Mouse (Mus musculus) heart, embryonic 10.5 days (tissue): Measurements from ENCODE around the gene Tjap1. TPM values are rescaled to one million over a fixed set of nuclear protein-coding genes. Genes with fewer than 3 reads are reported as not detected.

Experiments used
- DNase-seq: peaks from one replicate; pipeline ENCODE4 v3.0.0-alpha.2; 2017; ENCODE audit warnings: low spot score
- H3K27ac ChIP-seq: fragments of 300-500 bp; sonication (generic); 2 replicates; pipeline ENCODE4 v1.5.1; 2016; ENCODE audit warnings: mild to moderate bottlenecking
- H3K27me3 ChIP-seq: fragments of 300-500 bp; sonication (generic); 2 replicates; pipeline ENCODE4 v1.6.1; 2016; ENCODE audit warnings: mild to moderate bottlenecking; ENCODE audit not compliant: poor library complexity, insufficient read depth, severe bottlenecking
- H3K36me3 ChIP-seq: fragments of 300-500 bp; sonication (generic); 2 replicates; pipeline ENCODE4 v1.6.1; 2016; ENCODE audit warnings: mild to moderate bottlenecking, moderate library complexity
- H3K4me1 ChIP-seq: fragments of 300-500 bp; sonication (generic); 2 replicates; pipeline ENCODE4 v1.6.1; 2016; ENCODE audit warnings: mild to moderate bottlenecking
- H3K4me3 ChIP-seq: fragments of 300-500 bp; sonication (generic); 2 replicates; pipeline ENCODE4 v1.5.1; 2016; ENCODE audit warnings: mild to moderate bottlenecking, moderate library complexity
- H3K9me3 ChIP-seq: fragments of 300-500 bp; sonication (generic); 2 replicates; pipeline ENCODE4 v1.6.1; 2016; ENCODE audit warnings: mild to moderate bottlenecking, moderate library complexity
- WGBS: fragments of 180-500 bp; shearing (Covaris S2); methylation state at CpG from one replicate; pipeline ENCODE4 v1.1.7; 2016; 5-methylcytosine and 5-hydroxymethylcytosine counted together
- polyA plus RNA-seq: library from polyadenylated mRNA; unstranded; fragments of >200 nt; fragmentation: Nextera tagmentation; extraction: Ambion mirVana; gene quantifications from 2 replicates; pipeline ENCODE4 v1.2.1, GENCODE M21; 2016

Gene Tjap1
- polyA plus RNA-seq, 1 experiment from 2014 or later, result 55.8 TPM

GRCm38 (mm10) chr17:46301892-46302291 is 19.1 kb upstream of the Tjap1 start:
- 75% methylated on average over 12 of the region's 12 CpGs for WGBS
- no peaks in the 10 kb centered on the region for H3K9me3 ChIP-seq
- H3K4me3 ChIP-seq, result no peak overlapping the region
- peaks cover 76% of the 10 kb centered on the region for H3K27me3 ChIP-seq
- no peak for DNase-seq
- peaks cover 10% of the 10 kb centered on the region; the same call in 1 of the 2 replicates for H3K36me3 ChIP-seq
- peaks cover 36% of the 10 kb centered on the region for H3K4me1 ChIP-seq
- no peak overlapping the region for H3K27ac ChIP-seq

GRCm38 (mm10) chr17:46298220-46298913 is 15.5 kb upstream of the Tjap1 start:
- Histone ChIP-seq H3K9me3 (no peaks in the 10 kb centered on the region), H3K4me3 (peak overlapping the region; percentile 75), H3K4me1 (peaks cover 24% of the 10 kb centered on the region), H3K36me3 (0 out of 2 replicates have a peak, but pooled peaks cover 2% of the 10 kb centered on the region), H3K27me3 (peaks cover 96% of the 10 kb centered on the region), H3K27ac (peak overlapping the region; percentile 42)
- WGBS, result under 1% methylated on average over 48 of the region's 48 CpGs
- peak; percentile 92 for DNase-seq

DNA sequence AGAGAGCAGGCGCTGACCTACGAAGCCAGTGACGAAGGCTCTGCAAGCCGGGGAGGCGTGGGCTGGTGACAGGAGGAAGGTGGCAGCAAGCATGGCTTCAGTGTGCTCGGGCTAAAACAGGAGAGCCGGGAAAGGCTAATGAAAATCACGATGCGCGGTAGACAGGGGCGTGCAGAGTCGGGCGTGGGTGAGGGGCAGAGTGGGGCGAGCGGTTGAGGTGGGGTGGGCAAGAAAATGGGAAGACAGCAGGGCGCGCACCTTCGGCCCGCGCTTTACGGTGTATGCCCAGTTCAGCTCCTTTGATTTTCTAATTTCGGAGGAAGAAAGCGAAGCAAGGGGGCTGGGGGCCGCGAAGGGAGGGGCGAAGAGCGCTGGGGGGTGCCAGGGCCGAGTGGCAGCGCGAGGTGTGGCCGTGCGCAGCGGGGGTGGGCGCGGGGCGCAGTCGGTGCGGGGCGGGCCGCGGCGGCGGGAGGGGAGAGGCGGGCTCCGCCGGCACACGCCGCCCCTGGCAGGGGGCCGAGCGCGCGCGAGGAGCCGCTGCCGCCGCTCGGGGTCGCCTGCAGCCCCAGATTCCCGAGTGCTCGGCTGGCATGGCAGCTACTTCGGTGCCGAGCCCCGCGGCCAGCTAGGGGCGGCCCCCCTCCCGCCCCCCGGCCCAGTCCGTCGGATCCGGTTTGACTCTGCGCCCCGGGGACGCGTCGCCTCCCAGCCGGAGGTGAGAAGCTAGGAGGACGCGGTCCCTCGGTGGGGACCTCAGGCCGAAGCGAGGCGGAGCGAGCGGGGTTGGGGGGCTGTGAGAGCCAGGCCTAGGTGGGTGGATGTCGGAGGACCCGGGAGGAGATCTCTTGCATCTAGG is 14.8 kb upstream of the Tjap1 start, which contains the start of gene Dlk2:
TSS of gene Dlk2 (plus strand) at position 58 of the 856 bp plus-strand sequence.
- H3K9me3 ChIP-seq, result no peaks in the 10 kb centered on the region
- peaks cover 95% of the 10 kb centered on the region for H3K27me3 ChIP-seq
- peaks cover 24% of the 10 kb centered on the region for H3K4me1 ChIP-seq
- no peak for DNase-seq
- under 1% methylated on average over 70 of the region's 86 CpGs for WGBS
- no peaks in the 10 kb centered on the region for H3K36me3 ChIP-seq
- H3K4me3 ChIP-seq, result peak within 1 kb of the TSS; percentile 75
- H3K27ac ChIP-seq, result peak within 1 kb of the TSS; percentile 42

DNA sequence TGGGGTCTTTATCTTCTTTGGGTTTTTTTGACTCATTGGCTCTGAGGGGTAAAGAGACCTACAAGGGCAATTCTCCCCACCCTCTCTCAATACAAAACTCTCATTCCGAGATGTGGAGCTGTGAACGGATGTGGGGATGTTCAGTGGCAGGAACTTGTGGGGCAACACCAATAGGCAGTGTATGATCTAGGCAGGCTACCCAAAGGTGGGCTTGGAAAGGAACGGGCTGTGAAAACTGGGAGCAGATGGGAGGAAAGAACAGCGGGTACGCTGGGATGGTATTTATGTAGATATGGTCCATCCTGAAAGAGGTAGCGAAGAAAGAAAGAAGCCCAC is 14.2 kb upstream of the Tjap1 start:
- Histone ChIP-seq H3K36me3 (no peaks in the 10 kb centered on the region), H3K4me3 (peak overlapping the region; percentile 75), H3K9me3 (no peaks in the 10 kb centered on the region), H3K4me1 (peaks cover 24% of the 10 kb centered on the region), H3K27me3 (peaks cover 89% of the 10 kb centered on the region), H3K27ac (no peak overlapping the region)
- DNase-seq, result no peak
- 13% methylated on average over 6 of the region's 6 CpGs for WGBS

GRCm38 (mm10) chr17:46296601-46297000 is 13.8 kb upstream of the Tjap1 start:
- H3K36me3 ChIP-seq, result no peaks in the 10 kb centered on the region
- peaks cover 85% of the 10 kb centered on the region for H3K27me3 ChIP-seq
- 42% methylated on average over 6 of the region's 6 CpGs for WGBS
- H3K4me3 ChIP-seq, result peak overlapping the region; percentile 75; the same call in 1 of the 2 replicates
- H3K27ac ChIP-seq, result no peak overlapping the region
- H3K4me1 ChIP-seq, result peaks cover 24% of the 10 kb centered on the region
- DNase-seq, result no peak
- H3K9me3 ChIP-seq, result no peaks in the 10 kb centered on the region

DNA sequence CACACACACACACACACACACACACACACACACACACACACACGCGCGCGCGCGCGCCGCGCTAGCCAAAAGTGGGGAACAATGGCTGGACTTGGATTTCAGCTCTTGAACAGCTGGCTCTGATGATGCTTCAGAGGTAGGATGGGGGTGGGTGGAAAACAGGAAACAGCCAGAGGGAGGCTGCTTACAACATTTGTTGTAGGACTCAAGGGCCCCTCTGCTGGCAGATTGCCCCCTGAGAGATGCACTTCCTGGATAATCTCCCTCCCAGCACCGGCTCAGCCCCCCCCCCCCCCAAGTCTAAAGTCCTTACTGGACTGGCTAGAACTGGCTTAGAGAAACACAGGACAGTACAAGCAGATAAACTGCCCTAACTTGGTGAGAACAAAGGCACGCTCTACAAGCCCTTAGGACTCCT is 4.9 kb upstream of the Tjap1 start:
- Histone ChIP-seq H3K36me3 (no peaks in the 10 kb centered on the region), H3K27ac (peak overlapping the region; percentile 42), H3K4me1 (peaks cover 11% of the 10 kb centered on the region), H3K27me3 (no peaks in the 10 kb centered on the region), H3K9me3 (no peaks in the 10 kb centered on the region), H3K4me3 (no peak overlapping the region)
- 58% methylated on average over 11 of the region's 11 CpGs for WGBS
- DNase-seq, result peak; percentile 74

DNA sequence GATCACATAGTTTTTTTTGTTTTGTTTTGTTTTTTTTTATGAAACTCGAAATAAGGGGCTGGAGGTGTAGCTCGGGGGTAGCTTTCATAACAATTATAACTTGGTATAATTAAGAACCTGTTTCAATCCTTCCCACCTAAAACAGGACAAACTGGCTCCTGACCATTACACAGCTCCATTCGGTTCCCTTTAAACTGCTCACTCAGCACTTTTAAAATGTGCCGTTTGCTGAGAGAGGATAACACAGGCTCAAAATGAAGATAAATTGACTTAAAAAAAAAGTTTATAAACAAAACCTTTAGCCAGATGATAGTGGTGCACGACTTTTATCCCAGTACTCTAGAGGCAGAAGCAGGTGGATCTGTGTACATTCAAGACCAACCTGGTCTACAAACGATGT is 2.6 kb upstream of the Tjap1 start:
- no peaks in the 10 kb centered on the region for H3K27me3 ChIP-seq
- H3K36me3 ChIP-seq, result peaks cover 5% of the 10 kb centered on the region
- no peak for DNase-seq
- H3K4me3 ChIP-seq, result no peak overlapping the region
- 63% methylated on average over 6 of the region's 6 CpGs for WGBS
- peaks cover 26% of the 10 kb centered on the region for H3K4me1 ChIP-seq
- no peak overlapping the region for H3K27ac ChIP-seq
- H3K9me3 ChIP-seq, result no peaks in the 10 kb centered on the region

- 67% methylated on average over 7 of the region's 7 CpGs for WGBS
- no peak overlapping the region for H3K4me3 ChIP-seq
- peak; percentile 54 for DNase-seq
- peaks cover 12% of the 10 kb centered on the region for H3K36me3 ChIP-seq
- H3K9me3 ChIP-seq, result no peaks in the 10 kb centered on the region
- H3K27me3 ChIP-seq, result no peaks in the 10 kb centered on the region
- no peak overlapping the region for H3K27ac ChIP-seq
- peaks cover 26% of the 10 kb centered on the region for H3K4me1 ChIP-seq
Measured at GRCm38 (mm10) chr17:46284653-46285052, 1.8 kb upstream of the Tjap1 start.

DNA sequence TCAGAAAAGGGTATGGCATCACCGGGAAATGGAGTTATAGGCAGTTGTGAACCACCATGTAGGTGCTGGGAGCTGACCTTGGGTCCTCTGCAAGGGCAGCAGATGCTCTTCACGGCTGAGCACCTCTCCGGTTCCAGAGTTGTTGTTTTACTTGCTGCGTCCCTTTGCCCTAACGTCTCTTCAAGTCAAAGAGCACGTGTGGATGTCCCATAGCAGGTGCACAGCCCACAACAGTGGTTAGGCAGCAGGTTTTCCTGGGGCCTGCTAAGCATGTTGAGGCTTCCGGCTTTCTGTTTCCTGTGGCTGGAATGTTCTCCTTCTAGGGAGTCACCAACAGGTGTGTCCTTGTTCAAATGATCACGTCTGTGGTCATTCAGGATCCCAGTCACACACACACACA is 1.1 kb upstream of the Tjap1 start:
- Histone ChIP-seq H3K4me3 (no peak overlapping the region), H3K4me1 (peaks cover 26% of the 10 kb centered on the region), H3K36me3 (peaks cover 18% of the 10 kb centered on the region), H3K27me3 (no peaks in the 10 kb centered on the region), H3K9me3 (no peaks in the 10 kb centered on the region), H3K27ac (no peak overlapping the region)
- DNase-seq, result no peak
- 85% methylated on average over 8 of the region's 8 CpGs for WGBS

DNA sequence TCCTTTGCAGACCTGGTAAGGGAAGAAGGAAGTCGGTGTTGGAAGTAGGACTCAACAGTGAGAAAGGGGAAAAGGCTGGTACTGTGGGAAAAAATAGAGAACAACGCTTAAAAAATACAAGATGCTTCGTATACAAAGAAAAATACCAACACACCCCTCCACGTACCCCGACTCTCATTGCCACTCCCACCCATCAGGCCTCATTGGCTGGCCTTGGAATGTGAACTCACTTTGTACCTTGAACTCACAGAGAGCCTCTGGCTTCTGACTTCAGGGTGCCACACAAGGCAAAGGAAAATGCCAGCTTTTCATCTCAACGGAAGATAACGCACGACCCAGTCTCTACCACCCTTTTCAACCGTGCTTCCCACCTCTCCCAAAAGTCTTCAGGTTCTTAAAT is 314 bp upstream of the Tjap1 start:
- 23% methylated on average over 9 of the region's 9 CpGs for WGBS
- no peaks in the 10 kb centered on the region for H3K27me3 ChIP-seq
- no peak for DNase-seq
- H3K36me3 ChIP-seq, result peaks cover 24% of the 10 kb centered on the region
- peaks cover 30% of the 10 kb centered on the region for H3K4me1 ChIP-seq
- peak overlapping the region; percentile 85 for H3K4me3 ChIP-seq
- peak overlapping the region; percentile 94; the same call in 1 of the 2 replicates for H3K27ac ChIP-seq
- no peaks in the 10 kb centered on the region for H3K9me3 ChIP-seq

DNA sequence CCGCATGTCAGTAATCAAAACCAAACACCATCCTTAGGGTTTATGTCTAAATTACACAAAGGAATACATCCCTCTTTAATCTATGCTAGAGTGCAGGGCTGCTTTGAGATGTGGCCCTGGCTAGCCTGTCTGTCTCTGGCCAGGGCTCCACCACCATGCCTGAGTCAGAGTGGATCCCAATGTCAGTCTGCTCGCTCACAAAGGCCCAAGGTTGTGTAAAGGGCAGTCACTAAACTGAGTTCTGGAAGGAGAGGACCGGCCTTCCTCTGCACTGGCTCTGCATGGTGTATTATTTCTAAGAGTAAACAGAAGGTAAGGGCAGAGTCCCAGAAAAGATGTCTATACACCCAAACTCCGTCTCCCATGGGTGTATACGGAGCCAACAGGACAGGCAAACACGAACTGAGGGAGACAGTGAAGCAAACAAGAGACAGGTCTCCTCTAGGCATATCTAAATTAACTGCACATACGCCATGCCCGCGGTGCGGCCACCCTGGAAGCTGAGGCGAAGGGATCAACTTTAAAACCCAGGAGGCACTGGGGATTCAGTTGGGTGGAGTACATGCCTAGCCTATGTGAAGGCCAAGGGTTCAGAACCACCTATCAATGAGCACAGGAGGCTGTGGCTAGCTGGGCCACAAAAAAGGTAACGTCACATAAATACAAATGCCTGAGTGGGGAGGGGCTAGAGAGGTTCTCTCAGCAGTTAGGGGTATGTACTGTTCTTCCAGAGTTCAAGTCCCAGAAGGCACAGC is 4.6 kb downstream of the Tjap1 start:
- Histone ChIP-seq H3K27ac (0 out of 2 replicates have a peak overlapping the region, but pooled peaks have one; percentile 19), H3K9me3 (no peaks in the 10 kb centered on the region), H3K36me3 (peaks cover 57% of the 10 kb centered on the region), H3K4me1 (peaks cover 46% of the 10 kb centered on the region), H3K27me3 (no peaks in the 10 kb centered on the region), H3K4me3 (no peak overlapping the region)
- peak; percentile 69 for DNase-seq
- 87% methylated on average over 12 of the region's 12 CpGs for WGBS

DNA sequence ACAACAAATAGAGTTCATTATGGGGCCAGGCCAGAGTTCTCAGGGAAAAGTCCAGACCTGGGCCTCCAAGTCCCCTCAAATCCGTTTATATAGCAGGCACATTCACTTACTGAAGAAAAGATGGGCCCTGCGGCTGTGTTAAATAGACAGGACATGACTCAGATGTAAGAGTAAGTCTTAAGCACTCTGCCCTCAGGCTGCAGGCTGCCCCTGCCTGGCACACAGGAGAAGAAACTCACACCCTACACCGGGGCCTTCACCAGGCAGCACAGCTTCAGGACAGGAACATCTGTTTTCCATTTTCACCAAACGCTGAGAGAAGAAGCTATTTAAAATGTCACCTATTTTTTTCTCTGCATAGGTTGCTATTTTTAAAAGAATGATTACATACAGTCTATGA is 5.2 kb downstream of the Tjap1 start:
- Histone ChIP-seq H3K9me3 (no peaks in the 10 kb centered on the region), H3K36me3 (peaks cover 62% of the 10 kb centered on the region), H3K27ac (no peak overlapping the region), H3K4me3 (no peak overlapping the region), H3K27me3 (no peaks in the 10 kb centered on the region), H3K4me1 (peaks cover 48% of the 10 kb centered on the region)
- 67% methylated on average over 4 of the region's 4 CpGs for WGBS
- no peak for DNase-seq
